Mouse (Mus musculus): ENCODE results near the gene Chil1.

The Chil1 gene

DNA sequence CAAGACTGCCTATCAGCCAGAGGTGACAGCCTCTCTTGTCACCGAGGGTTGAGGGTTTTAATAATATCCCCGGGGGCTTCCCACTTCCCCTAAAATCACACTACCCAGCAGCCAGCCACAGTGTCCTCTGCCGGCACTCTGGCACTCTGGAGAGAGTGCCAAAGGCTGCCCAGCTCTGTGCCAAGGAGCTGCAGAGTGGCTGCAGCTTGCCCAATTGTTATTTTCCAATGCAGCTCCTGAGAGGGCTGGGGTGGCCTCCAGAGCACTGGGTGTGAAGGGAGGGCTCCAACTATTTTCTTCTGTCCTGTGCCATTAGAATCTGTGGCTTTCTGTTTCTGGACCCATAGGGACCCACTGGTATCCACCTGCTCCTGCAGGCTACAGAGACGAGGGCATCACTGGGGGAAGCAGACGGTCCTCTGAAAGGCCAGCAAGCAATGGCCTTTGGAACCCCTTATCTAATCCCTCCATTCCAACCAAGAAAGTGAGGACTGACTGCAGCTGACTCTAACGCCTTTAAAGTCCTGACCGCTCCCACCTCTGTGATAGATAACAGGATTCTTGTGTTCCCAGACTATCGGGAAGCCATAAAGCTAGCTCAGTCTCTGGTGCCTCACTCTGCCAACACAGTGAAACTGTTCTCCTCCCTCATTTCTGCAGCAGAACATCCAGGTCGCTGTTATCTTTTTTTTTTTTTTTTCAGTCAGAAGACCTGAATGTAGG lies 23.5 kb downstream of the Chil1 start:
- no peak for DNase-seq (ENCODE audit: low spot score)

DNA sequence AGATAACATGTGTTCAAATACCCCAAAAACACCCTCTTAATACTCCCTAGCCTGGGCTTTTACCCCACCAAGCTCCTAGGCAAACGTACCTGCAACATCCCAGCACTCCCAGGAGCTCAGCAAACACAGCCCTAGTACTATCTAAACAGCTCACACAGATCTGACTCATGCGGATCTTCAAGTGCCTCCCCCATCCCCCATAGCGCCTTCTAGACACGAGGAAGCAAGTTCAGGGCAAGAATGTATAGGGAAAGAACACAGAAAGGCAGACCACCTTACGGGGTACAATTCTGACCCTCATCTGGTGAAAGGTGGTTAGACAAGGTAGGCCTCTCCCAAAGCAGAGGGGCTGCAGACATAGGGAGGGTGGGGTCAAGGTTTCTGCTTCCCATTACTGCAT lies 24.1 kb downstream of the Chil1 start:
- no peak for DNase-seq (ENCODE audit: low spot score)

DNA sequence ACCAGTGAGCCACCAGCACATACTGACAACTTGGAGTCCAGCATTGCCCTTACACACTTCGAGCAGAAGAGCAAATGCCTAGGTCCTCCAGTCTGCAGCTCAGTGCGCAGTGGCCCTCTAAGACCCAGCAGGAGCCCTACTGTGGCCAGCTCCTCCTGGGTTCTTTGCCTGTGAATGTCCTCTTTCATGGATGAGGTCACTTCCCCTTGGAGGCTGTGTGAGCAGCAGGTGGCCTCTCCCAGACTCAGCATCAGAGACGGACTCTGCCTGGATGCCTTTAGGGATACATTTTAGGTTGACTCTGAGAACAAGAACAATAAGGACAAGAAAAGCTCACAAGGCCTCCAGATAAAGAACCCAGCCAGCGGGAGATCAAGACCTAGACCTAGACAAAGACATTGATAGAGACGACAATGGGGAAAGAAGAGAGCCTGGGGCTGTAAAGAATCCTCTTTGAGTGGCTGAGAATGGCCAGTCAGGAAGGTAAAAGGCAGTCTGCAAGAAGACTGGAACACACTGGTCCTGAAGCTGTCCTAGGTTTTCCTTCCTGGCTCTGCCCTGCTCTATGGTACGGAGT lies 28.3 kb downstream of the Chil1 start:
- no peak for DNase-seq (ENCODE audit: low spot score)

DNA sequence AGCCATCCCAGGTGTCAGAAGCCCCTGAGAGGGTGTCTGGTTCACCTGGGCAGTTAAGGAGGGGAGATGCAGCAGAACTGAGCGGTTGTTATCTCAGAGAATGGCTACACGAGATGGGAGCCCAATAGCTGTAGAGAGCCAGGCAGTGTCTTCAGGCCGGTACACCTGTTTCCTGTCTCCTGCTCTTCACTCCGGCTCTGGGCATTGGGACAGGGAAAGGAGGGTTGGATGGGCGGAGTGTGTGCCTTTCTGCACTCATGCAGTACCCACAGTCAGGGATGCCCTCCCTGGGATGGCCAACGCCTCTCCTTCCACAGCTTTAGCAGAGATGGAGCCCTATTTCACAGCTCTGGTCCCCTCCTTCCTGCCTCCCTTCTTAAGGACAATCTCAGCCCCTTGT lies 29.1 kb downstream of the Chil1 start:
- no peak for DNase-seq (ENCODE audit: low spot score)

DNA sequence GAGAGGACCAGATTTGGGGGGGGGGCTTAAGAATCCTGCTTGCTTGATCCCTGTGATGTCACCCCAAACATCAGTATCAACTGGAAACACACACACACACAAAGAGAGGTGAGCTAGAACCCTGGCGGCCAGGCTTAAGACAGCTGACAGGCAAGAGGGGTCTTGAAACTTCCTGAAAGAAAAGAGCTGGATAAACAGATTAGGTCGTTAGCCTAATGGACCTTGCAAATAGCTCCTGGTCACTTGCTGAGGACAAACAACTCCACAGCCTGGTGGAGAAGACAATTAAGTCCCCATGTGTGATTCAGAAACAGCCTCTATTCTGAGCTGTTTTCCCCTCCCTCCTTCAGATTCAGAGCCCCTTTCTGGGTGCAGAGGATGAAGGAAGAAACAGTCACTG lies 29.7 kb downstream of the Chil1 start:
- DNase-seq (ENCODE audit: low spot score), result no peak

DNA sequence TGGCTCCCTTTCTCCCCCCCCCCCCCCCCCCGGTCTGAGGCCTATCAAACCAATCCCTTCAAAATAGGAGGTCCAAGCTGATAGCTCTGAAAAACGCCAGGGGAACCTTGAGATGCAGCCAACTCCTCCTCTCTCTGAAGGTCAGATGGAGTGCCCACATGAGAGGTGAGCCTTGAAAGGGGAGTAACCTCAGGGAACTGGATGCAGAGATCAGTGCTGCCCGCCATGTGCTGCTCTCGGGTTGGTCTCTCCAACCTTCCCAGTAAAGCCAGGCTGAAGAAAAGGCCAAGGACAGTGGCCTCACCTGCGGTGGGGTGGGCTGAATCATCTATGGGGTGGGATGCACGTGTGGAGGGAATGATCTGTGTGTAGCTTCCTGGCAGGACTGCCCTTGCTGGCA lies 30.4 kb downstream of the Chil1 start:
- no peak for DNase-seq (ENCODE audit: low spot score)

DNA sequence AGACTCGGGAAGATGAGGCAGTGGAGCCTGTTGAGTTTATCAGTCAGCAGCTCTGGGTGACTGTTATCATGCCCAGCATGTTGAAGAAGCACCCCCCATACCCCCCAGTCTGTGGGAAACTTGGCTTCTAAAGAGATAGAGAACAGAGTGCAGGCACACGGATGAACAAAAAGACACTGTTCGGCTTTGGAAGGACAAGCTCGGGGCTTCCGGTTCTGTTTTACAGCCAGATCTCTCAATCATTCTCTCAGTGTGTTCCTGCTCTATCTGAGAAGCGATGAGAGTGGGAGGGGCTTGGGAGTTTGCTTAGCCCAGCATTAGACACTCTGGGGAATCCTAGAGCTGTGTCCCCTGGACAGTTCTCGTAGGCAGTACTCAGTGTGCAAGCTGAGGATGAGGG lies 31.4 kb downstream of the Chil1 start:
- no peak for DNase-seq (ENCODE audit: low spot score)

DNA sequence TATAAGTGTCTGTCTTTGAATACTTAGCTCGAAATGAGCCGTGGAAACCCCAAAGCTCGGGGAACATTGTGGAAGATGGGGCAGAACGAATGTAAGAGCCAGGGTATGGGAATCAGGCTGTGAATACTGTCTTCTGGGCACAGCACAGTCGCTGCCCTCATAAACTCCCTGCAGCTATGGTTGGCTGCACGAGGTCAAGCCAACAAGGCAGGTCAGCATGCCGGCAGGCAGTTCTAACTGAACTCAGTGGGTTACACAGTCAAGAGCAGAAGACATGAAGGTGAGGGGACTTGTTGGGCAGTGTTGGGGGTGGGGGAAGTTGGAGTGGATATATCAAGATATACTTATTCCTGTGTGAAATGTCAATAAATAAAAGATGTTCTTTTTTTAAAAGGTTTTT lies 33.1 kb downstream of the Chil1 start:
- DNase-seq (ENCODE audit: low spot score), result no peak

DNA sequence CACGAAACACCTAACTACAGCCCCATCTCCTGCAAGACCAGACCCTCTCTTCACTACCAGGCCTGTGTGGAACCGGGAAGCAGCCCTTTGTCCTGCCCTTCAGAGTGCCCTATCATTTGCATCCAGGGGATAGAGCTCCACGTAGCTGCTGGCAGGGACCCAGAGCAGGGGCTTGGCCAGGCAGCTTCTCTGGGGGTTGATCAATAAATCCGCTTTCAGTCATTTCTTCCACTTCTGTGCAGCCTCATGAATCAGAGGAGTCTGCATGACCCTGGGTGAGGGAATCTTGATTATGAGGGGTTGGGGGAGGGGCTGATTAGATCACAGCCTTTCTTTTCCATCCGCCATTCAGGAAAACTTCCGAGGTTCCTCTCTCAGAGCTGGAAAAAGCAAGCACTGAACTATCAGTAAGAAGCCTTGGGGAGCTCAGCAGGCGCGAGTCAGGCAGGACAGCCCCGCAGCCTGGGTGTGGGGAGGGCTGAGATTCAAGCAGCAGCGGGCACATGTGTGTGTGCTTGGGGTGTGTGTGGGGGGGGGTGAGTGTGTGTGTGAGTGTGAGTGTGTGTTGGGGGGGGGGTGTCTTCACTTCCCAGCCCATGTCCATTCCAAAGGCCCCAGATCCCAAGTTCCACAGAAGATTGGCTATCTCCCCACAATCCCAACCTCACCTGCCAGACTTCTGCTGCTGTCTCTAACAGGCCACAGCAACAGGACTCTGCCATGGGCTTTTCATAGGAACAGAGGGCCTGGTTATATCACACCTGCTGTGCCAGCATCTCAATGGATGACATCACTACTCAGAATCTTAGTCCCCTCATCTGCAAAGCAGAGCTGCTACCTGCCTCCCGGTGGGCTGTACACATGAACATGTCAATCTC lies 34.0 kb downstream of the Chil1 start:
- DNase-seq (ENCODE audit: low spot score), result no peak

DNA sequence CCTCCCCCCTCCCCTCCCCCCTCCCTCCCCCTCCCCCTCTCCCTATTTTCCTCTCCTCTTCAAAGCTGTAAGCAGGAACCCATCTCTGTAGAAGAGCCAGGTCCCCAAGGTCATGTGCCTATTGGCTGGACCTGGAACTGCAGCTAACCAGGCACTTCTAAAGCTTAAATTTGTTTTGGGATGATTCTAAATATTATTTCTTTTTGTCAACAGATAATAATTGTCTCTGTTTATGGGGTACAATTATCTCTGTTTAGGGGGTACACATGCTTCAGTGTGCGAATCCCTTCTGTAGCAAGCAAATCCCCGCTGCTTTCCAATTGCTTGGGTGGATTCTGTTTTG lies 34.6 kb downstream of the Chil1 start:
- DNase-seq (ENCODE audit: low spot score), result no peak

DNA sequence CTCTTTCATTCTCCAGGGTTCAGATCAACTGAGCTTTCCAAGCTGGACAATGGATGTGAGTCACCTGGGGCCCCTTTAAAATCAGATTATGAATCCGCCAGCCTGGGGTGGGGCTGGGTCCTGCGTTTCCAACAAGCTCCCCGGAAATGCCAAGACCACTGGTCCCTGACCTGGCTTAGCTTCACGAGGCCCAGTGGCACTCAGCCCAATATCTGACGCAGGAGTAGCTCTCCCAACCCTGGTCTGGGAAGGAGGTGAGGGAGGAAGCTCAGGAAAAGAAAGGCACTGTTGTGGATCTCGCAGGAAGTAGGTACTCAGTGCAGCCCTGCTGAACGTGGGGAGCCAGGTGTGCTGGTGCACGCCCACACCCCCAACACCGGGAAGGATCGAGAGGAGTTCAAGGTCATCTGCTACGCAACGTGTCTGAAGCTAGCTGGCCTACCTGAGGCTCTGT lies 35.1 kb downstream of the Chil1 start:
- no peak for DNase-seq (ENCODE audit: low spot score)

DNA sequence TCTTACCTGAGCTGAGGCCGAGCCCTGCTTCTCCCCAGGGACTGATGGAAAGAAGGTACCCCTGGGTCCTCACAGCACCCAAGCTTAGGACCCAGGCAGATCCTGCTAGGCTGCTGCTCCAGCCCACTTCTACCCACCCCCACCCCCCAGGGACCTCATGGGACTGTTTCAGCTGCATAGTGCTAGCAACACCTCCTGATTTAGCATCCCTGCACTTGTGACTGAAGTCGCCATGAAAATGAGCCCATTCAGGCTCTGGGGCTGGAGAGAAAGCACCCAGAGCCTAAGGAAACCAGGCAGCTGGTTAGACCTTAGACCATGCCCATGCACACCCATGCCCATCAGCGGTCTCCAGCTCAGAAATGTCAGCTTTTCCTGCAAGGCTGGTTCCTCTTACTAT lies 36.0 kb downstream of the Chil1 start:
- no peak for DNase-seq (ENCODE audit: low spot score)

DNA sequence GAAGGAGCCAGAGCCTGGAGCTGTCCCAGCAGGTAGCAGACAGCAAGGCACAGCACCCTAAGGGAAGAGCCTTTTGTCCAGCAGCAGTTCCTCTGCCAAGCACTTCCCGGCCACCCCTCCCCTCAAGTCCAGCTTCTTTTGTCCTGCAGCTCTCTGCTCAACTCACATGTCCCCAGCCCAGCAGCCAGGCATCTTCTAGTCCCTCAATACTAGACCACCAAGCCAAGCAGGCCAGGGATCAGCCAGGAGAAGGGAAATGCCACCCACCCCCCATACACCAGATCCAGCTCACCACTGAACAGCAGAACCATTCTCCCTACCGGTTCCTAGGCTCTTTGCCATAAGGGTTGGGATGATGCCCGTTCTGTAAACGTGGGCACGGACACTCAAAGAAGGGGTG lies 37.6 kb downstream of the Chil1 start:
- DNase-seq (ENCODE audit: low spot score), result no peak

DNA sequence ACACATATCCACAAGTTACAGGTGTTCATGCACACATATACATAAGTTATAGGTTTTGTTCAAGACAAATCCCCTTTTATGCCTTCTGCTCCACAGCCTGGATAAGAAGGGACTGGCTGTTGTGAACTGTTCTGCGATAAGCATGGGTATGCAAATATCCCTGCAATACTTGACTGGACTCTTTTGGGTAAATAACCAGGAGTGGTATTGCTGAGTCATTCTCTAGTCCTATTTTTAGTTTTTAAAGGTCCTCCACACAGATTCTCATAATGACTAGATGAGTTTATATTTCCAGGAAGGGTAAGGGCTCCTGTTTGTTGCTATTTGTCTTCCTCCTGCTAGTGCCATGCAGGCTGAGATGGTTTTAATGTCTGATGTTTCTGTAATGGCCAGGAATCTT lies 39.2 kb downstream of the Chil1 start:
- no peak for DNase-seq (ENCODE audit: low spot score)

DNA sequence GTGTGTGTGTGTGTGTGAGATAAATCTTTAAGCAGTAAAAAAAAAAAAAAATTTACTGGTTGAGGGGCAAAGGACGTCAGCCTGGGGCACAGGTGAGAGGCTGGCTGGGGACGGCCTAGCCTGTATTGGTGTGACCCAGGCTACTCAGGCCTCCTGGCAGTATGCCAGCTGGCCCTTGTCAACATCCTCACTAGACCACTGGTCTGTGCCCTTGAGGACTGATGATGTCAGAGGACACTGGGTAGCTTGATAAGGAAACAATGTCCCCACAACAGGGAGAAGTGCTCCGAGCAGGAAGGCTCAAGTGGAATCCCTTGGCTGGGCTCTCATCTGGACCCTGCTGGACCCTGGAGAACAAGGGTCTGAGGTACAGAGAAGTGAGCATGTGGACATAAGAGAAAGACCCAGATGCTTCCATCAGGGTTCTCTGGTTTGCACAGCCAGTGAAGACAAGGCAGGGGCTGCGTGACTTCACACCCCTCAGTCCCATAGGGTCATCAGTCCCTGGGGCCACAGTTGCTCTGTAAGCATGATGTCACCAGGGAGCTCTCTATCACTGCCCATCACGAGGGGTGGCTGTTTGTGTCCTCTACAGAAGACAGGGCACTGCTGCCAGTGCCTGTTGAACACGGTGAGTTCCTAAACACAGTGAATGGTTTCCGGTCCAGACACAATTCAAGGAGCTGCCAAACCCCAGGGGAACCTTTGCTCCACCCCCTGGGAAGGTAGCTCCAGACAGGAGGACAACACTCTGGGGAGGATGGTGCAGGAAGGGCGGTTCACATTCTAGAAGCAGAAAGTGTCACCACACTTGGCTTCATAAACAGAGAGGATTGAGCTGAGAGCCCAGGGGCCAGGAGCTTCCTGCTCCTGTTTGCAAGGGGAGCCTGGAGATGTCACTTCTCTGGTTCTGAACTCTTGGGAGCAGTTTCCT lies 40.4 kb downstream of the Chil1 start:
- no peak for DNase-seq (ENCODE audit: low spot score)

DNA sequence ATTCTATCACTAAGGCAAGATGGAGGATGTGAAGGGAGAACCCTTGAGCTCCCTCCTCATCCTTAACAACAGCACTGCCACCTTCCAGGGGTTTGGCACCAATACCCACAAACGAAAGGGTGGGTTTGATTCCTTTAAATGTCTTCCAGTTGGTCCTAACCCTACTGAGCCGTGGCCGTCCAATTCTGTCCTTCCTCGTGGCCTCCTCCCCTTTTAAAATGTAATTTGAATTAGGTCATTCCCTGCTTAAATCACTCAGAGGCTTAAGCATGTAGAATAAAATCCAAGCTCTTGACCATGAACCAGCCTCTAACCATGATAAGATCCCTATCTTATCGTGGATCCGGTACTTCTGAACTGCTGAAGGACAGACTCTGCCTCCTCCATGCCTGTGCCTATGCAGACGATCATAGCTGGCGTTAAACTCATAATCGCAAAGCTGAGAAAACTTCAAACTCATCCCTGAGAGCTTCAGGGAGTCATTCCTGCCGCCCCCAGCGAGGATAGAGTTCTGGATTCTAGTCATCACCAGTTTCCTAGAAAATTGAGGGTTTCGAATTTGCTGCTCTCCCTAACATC lies 42.8 kb downstream of the Chil1 start:
- no peak for DNase-seq (ENCODE audit: low spot score)

DNA sequence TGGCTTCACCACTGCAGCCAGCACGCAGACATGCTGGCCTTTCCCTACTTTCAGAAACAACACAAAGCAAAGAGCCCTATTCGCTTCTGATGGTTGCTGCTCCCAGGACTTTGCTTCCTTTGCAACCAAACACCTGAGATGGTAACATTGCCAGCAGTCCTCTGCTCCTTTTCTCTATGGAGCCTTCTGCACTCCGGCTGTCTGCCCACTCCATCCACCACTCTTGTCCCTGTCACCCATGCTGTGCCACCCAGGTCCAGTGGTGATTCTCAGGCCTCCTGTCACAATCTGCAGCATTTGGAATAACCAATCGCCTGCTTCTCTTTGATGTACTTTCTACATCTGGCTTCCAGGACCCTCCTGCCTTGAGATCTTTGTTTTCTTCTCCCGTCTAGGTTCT lies 43.4 kb downstream of the Chil1 start:
- DNase-seq (ENCODE audit: low spot score), result no peak

DNA sequence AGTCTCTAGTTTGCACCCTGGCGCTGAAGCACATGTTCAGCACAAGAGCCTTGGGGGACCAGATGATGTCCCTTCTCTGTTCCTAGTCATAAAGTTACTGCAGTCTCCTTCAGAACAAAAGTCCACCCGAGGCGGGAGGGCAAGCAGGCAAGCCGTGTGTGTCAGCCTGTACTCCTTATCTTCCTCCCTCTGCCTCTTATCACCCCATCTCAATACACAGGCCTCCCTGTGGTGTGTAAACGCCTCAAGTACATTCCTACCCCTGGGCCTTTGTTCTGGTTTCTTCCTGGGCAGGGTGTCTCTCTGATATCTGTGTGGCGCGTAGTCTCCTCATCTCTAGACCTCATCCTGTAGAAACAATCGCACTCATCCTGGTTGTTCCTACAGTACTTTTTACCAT lies 44.8 kb downstream of the Chil1 start:
- no peak for DNase-seq (ENCODE audit: low spot score)

DNA sequence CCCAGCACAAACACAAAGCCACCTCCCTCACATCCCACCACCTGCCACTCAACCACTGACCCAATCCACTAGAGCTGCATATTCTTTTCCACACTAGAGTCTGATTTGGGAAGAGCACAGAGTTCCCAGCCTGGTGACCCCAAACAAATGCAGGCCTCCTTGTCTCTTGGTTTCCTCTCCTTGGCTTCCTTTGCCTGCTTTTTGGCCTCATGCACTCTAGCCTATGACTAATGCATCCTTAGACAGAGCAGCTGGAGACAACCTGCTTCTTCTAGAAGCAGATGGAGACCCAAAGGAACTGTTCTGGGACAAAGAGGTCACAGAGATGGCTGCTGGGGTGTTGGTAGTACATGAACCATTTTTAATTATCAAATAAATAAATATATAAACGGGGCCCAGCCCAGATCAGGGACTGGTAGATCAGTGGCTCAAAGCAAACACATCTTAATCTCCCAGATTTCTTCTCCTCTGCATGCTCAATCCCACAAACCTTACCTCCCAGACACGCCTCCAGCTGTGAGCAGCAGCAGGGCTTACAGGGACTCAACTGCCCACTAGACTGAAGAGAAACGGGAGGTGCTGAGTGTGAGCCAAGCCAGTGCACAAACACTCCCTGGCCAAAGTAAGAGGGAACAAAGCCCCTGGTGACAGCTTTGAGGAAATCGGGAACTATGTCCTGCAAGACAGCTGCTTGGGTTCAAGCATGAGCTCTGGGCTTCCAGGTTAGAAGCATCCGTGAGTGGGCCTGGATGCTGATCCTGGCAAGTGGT lies 48.0 kb downstream of the Chil1 start:
- no peak for DNase-seq (ENCODE audit: low spot score)

DNA sequence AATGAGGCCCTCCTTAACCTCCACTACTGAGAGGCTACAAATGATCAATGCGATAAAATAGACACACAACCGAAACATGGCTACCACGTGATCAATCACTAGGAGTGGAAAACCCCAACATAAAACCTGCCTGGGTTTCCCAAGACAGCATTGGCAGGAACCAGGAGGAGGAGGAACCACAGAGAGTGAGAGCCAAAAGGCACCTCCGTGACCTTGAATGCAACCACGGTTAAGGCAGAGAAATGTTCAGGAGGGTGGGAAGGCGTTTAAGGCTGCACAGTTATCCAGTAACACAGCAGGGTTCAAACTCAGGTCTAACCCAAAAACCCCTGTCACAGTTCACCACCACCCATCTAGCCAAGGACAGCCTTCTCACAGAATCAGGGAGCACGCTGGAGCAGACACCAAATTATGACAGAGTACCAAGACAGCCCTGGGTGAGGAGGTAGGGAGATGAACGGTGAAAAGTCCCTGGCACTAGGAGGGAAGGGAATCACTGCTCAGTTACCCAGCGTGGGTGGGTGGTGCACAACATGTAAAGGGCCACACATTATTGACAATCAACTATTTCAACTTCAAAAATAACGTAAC lies 48.8 kb downstream of the Chil1 start:
- no peak for DNase-seq (ENCODE audit: low spot score)

DNA sequence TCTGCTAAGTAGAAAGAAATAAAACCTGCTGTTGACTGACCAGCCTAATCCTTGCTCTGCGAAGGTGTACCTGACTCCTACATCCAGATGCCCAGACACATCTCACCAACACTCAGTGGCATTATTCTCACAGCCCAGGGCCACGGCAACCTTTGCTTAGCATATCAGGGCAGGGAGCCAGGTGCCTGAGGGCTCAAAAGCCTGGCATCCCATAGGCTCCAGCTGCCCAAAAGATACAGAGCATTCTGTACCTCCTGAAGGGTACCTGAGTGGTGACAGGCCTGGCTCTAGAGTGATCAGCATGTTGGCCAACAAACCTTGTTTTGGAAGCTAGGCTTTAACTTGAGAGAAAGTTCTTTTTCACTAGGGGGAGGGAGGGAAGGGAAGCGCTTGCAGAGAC lies 49.3 kb downstream of the Chil1 start:
- DNase-seq (ENCODE audit: low spot score), result no peak
